Mouse (Mus musculus): ENCODE measurements around the gene Cd160.

The Cd160 gene

GRCm38 (mm10) chr3:96829856-96830255 is 705 bp upstream of the Cd160 start:
- no peak for DNase-seq (ENCODE audit: low spot score in 2 of 2)

GRCm38 (mm10) chr3:96828308-96828864 is 765 bp downstream of the Cd160 start:
- DNase-seq (ENCODE audit: low spot score in 2 of 2), result no peak

GRCm38 (mm10) chr3:96825261-96825660 is 3.9 kb downstream of the Cd160 start:
- no peak for DNase-seq (ENCODE audit: low spot score in 2 of 2)

GRCm38 (mm10) chr3:96824614-96825013 is 4.5 kb downstream of the Cd160 start:
- no peak for DNase-seq (ENCODE audit: low spot score in 2 of 2)

GRCm38 (mm10) chr3:96823701-96824100 is 5.5 kb downstream of the Cd160 start:
- no peak for DNase-seq (ENCODE audit: low spot score in 2 of 2)

GRCm38 (mm10) chr3:96821581-96821980 is 7.6 kb downstream of the Cd160 start:
- no peak for DNase-seq (ENCODE audit: low spot score in 2 of 2)

- no peak for DNase-seq (ENCODE audit: low spot score in 2 of 2)
Observed at GRCm38 (mm10) chr3:96820116-96820915, 8.8 kb downstream of the Cd160 start.

GRCm38 (mm10) chr3:96814342-96814741 is 14.8 kb downstream of the Cd160 start:
- no peak for DNase-seq (ENCODE audit: low spot score in 2 of 2)

GRCm38 (mm10) chr3:96813591-96814244 is 15.4 kb downstream of the Cd160 start:
- DNase-seq (ENCODE audit: low spot score in 2 of 2), result no peak

- DNase-seq (ENCODE audit: low spot score in 2 of 2), result peak in 1 of 2 experiments; percentile 31
Observed at GRCm38 (mm10) chr3:96813106-96813505, 16.0 kb downstream of the Cd160 start.

GRCm38 (mm10) chr3:96812395-96813091 is 16.6 kb downstream of the Cd160 start:
- DNase-seq (ENCODE audit: low spot score in 2 of 2), result peak; percentile 71 to 88

GRCm38 (mm10) chr3:96811232-96811631 is 17.9 kb downstream of the Cd160 start:
- DNase-seq (ENCODE audit: low spot score in 2 of 2), result no peak

GRCm38 (mm10) chr3:96808651-96809050 is 20.5 kb downstream of the Cd160 start:
- no peak for DNase-seq (ENCODE audit: low spot score in 2 of 2)

GRCm38 (mm10) chr3:96808136-96808535 is 21.0 kb downstream of the Cd160 start:
- no peak for DNase-seq (ENCODE audit: low spot score in 2 of 2)

GRCm38 (mm10) chr3:96802214-96802613 is 26.9 kb downstream of the Cd160 start:
- DNase-seq (ENCODE audit: low spot score in 2 of 2), result no peak

- no peak for DNase-seq (ENCODE audit: low spot score in 2 of 2)
Observed at GRCm38 (mm10) chr3:96800254-96800653, 28.9 kb downstream of the Cd160 start.

- no peak for DNase-seq (ENCODE audit: low spot score in 2 of 2)
Observed at GRCm38 (mm10) chr3:96788506-96788905, 40.6 kb downstream of the Cd160 start.

- no peak for DNase-seq (ENCODE audit: low spot score in 2 of 2)
Observed at GRCm38 (mm10) chr3:96787784-96788183, 41.4 kb downstream of the Cd160 start.

- DNase-seq (ENCODE audit: low spot score in 2 of 2), result no peak
Observed at GRCm38 (mm10) chr3:96782236-96782635, 46.9 kb downstream of the Cd160 start.

GRCm38 (mm10) chr3:96777120-96777519 is 52.0 kb downstream of the Cd160 start:
- DNase-seq (ENCODE audit: low spot score in 2 of 2), result no peak

- DNase-seq (ENCODE audit: low spot score in 2 of 2), result no peak
Observed at GRCm38 (mm10) chr3:96772949-96773348, 56.2 kb downstream of the Cd160 start.

- DNase-seq (ENCODE audit: low spot score in 2 of 2), result no peak
Observed at GRCm38 (mm10) chr3:96769971-96770370, 59.2 kb downstream of the Cd160 start.
